Mouse (Mus musculus) thymus, adult 18-20 months (tissue): Measurements from ENCODE around the gene Arfgef2.

Source experiments
- DNase-seq, 2 experiments: peaks; one replicate each; pipeline ENCODE4 v3.0.0; 2022; ENCODE audit warnings: mixed read lengths in 2 of 2

Arfgef2 gene

GRCm38 (mm10) chr2:166805250-166806172 lies at the start of gene Arfgef2:
Gene Arfgef2, plus strand, starts transcription at chr2:166805588.
- DNase-seq: peak; percentile 84 to 87

DNA sequence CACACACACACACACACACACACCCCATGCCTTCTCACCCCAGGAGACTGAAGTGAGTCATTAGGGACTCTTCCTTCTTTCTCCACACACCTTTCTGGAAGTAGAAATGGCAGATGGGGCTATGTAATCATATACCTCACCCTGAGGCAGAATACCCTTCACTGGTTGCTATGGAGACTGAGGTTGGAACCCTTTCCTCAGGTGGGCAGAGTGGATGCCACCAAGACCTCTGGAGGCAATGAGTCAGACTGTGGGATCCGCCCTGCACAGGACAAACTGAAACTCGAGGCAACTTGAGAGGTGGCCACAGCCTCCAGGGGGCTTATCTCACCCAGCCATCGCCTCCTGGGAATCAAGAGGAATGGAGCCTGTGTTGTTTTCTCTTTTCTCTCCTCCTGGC lies 47.4 kb upstream of the Arfgef2 start:
- DNase-seq: no peak

DNA sequence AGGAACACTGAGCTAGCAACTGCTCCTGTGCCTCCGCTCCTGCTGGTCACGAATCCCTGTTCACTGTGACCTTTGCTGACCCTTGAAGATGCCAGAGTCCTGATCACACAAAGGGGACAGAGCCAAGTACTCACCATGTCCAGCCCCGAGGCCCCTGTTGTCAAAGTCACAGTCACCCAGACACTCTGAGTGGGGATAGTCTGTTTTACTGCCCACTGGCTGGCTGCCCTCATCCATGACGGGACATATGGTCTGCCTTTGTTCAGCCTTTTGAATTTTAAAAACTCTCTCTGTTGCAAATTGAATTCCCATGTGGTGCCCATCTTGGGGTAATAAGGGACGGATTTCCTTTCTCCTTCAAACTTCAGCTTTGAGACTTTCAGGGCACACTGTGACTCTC lies 41.3 kb upstream of the Arfgef2 start:
- no peak for DNase-seq

DNA sequence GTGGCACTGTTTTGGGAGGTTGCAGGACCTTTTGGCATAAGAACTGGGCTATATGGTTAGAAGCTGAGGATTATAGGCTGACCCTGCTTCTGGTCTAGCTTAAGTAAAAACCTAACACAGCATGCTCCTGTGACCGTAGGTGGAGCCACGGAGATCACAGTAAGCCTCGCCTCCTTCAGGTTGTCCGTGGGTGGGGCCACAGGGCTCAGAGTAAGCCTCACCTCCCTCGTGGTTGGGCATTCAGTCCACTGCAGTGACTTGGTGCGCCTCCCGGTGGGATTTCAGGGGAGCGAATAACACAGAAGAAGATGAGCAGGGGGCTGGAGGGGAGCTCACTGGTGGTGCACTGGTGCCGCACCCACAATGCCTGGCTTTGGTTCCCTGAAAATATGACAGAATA lies 37.8 kb upstream of the Arfgef2 start:
- no peak for DNase-seq

GRCm38 (mm10) chr2:166771396-166771795 lies 34.0 kb upstream of the Arfgef2 start:
- DNase-seq: no peak

- DNase-seq: no peak
Observed at GRCm38 (mm10) chr2:166773587-166773986, 31.8 kb upstream of the Arfgef2 start.

- DNase-seq: no peak
Observed at GRCm38 (mm10) chr2:166774275-166774674, 31.1 kb upstream of the Arfgef2 start.

DNA sequence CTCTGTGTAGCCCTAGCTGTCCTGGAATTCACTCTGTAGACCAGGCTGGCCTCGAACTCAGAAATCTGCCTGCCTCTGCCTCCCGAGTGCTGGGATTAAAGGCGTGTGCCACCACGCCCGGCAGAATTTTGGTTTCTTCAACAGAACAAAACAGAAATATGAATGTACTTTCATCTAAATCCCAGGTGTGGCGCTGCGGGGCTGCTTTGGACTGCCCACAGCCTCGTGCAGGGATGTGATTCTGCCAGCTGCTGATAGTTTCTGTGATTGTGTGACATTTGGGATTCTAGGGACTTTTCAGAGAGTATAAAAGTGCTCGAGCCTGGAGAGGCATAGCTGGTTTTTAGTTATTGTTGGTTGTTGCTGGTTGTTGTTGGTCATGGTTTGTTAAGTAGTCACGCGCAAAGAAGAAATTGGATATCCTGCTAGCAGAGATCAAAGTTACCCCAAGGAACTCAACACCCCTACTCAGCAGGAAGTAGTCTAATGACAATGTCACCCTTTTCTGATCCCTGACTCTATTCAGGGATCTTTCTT lies 30.0 kb upstream of the Arfgef2 start:
- DNase-seq: no peak

DNA sequence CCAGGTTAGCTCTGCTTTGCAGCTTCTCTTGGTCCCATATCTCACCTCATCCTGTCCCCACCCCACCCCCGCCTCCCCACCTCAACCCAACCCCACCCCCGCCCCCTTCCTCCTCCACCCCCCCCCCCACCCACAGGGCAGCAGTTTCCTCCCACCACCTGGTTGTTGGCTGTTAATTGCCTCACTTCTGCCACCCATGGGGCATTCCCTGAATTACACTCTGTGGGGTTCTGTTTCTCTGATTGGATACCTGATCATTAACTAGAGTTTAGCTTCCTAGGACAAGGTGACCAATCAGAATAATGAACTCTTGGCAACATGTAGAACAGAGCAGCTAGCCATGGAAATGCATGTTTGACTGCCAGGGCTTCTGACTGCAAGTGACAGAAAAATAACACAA lies 29.1 kb upstream of the Arfgef2 start:
- peak; percentile 46 to 75 for DNase-seq

GRCm38 (mm10) chr2:166779956-166780355 lies 25.4 kb upstream of the Arfgef2 start:
- no peak for DNase-seq

DNA sequence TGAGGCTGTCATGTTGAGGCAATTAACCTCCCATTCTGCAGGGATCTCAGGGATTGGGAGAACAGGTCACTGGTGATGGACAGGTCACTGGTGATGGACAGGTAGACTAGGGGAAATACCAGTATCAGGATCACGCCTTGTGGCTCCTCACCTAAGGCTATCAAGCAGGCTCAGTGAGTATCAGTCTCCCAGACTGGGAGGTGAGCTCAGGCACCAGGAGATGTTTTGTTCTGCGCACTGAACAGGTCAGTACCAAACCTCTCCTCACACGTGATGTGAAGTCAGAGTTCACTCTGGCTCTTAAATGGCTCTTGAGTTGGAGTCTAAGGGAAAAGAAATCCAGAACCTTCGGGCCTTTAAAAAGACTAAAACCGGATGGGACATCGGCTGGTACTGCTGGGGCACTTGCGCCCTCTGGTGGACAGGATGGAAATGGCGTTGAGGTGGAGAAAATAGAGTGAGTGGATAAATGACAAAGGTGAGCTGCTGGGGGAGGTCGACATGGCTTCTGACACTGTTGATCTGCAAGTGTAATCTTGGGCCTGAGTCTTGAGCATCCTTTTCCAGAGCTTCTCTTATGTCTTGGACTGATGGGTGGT lies 24.3 kb upstream of the Arfgef2 start:
- peak; percentile 53 to 58 for DNase-seq

DNA sequence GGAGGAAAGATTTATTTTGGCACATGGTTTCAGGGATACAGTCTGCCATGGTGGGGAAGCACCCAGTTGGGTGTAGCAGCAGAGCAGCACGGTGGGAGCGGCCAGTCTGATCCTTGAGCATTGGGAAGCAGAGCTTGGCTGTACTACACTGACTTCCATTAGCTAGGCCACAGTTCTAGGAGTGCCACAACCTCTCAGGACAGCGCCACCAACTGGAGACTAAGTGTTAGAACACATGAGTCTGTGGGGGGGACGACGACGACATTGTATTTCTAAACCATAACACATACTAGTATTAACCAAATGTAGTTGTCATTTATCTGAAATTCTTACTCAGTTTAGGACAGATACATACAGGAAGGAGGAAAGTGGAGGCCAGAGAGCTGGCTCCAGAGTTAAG lies 21.0 kb upstream of the Arfgef2 start:
- no peak for DNase-seq

- DNase-seq: peak; percentile 77 to 84
Observed at GRCm38 (mm10) chr2:166786353-166787004, 18.9 kb upstream of the Arfgef2 start.

DNA sequence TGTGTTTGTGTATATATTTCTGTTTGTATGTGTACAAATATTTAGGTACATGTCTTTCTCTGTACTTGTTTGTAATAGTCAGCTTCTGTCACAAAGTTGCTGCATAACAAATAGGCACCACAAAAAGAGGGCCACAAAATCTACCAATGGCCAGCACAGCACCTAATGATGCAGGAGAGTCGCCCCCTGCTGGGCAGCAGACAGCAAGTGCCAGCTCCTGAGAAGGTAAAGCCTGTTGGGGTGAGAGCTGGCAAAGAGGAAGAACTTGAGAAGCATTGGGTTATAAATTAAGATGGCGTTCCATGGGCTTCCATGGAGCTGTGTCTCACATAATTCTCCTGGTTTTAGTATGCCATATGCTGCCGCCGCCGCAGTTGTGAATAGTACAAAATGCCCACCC lies 13.7 kb upstream of the Arfgef2 start:
- DNase-seq: no peak

DNA sequence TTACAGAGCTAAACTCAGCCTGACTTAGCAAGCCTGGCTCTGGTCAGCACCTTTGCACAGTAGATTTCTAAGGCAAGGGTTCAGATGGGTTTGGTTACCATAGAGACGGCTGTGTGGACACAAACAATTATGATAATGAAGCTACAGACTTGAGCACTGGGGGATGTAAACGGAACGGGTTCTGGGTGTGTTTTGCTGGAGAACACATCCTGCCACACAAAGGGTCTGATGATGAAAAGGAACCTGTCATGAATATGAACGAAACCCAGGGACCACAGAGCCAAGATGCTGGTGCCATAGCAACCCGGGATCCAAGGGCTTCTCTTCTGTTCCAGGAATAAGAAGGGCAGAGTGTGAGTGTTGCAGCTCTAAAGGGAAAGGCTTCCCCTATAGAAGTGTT lies 13.0 kb upstream of the Arfgef2 start, which contains the start of gene Trp53rkb:
Gene Trp53rkb (plus strand): TSS at position 177 of the 400 bp plus-strand sequence.
- DNase-seq: no peak

DNA sequence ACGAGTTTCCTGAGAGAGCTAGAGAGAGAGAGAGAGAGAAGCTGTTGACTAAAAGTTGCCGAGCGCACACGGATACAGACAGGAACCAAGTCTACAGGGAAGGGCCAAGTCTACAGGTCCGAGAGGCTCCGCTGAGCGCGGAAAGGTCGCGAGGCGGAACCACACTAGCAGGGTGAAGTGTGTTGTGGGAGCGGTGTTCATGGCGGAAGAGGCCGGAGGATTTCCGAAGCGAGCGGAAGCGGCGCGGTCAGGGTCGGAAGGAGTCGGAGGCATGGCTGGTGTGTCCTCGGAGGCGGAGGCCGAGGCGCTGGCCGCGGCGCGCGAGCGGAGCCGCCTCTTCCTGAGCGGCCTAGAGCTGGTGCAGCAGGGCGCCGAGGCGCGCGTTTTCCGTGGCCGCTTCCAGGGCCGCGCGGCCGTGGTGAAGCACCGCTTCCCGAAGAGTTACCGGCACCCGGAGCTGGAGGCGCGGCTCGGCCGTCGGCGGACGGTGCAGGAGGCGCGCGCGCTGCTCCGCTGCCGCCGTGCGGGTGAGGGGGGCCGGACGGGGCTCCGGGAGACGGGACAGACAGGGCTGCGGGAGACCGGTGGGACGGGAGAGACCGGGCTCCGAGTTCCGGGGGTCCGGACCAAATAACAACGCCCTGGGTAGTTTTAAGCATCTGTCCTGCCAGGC lies 11.7 kb upstream of the Arfgef2 start:
- DNase-seq: peak; percentile 74 to 75

GRCm38 (mm10) chr2:166799615-166800472 lies 5.5 kb upstream of the Arfgef2 start:
- no peak for DNase-seq

DNA sequence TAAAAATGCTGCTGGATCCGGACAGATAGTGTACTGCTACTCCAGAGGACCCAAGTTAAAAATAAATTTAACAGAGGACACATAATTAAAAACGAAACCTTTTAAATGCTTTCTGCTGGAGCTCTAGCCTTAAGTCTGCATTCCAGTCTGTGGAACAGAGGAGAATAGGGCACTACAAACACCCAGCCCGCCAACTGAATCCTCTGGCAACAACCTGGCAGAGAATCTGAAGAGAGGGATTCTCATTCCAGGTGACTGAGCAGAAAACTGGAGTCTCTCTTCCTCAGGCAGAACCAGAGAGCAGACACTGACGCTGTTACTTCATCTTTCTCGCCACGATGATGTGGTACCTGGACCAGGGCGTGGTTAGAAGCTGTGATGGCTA lies 4.9 kb upstream of the Arfgef2 start:
- no peak for DNase-seq

- DNase-seq: no peak
Observed at GRCm38 (mm10) chr2:166801436-166801835, 4.0 kb upstream of the Arfgef2 start.

DNA sequence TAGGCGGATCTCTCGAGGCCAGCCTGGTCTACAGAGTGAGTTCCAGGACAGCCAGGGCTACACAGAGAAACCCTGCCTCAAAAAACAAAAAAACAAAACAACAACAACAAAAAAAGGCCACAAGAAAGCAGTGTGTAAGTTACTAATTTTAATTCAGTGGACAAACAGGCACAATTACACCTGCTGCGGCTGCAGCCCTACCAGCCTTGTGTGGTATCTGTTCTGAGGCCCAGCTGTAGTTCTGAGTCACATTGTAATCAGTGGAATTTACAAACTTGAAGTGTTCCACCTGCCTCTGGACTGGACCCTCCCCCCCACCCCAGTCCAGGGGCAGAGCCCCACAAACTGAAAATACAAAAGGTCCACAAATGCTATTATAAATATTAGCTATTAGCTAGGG lies 2.1 kb upstream of the Arfgef2 start:
- no peak for DNase-seq

DNA sequence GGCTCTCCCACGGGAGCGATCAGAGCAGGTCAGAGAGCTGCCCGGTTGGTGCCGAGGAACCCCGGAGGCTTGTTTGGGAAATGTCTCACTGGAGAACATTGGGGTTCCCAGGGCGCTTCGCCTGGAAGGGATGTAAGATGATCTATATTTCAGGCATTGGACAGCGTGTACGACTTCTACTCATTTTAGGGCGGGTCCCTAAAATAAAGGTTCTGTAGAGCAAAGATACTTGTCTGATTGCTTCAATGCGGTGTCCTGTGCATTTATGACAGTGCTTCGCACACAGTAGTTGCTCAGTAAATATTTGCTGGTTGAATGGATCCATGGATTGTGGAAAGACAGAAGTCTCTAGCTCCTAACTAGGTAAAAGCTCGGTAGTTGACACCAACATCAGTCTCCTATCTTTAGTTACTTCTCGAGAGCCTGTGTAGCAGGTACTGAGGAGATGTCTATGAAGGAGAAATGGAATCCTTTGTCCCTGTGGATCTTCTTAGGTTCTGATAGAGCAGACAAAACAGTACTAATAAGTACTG lies 851 bp downstream of the Arfgef2 start:
- no peak for DNase-seq

- no peak for DNase-seq
Observed at GRCm38 (mm10) chr2:166806813-166807212, 1.4 kb downstream of the Arfgef2 start.
